Mouse (Mus musculus) granulocyte monocyte progenitor cell, adult 5-6 weeks (primary cell): Measurements from ENCODE around the gene Nhsl1. TPM values are rescaled to one million over a fixed set of nuclear protein-coding genes. Genes with fewer than 3 reads are reported as not detected.

Experiments used
- total RNA-seq, 2 experiments: library from RNA; stranded (forward) in 1 of 2; stranded (reverse) in 1 of 2; fragments of 200-712, 200-1000 nt in 1 of 2; fragments of >200 nt in 1 of 2; fragmentation: Nextera tagmentation in 1 of 2; gene quantifications; 2 replicates each; pipeline ENCODE4 v1.2.3; 2014 to 2017

Gene Nhsl1
- total RNA-seq, 2 experiments from 2014 or later, result 0.15 to 0.93 TPM

Other genes starting within 250 kb of the Nhsl1 start
- not detected in 2 replicates for gene Ect2l, start 108.1 kb upstream of the Nhsl1 start, total RNA-seq (2014; fragmentation: Nextera tagmentation)
- not detected in 2 replicates for gene Ect2l, start 108.1 kb upstream of the Nhsl1 start, total RNA-seq (2017)
- gene Ccdc28a, start 84.0 kb upstream of the Nhsl1 start, total RNA-seq (2014; fragmentation: Nextera tagmentation), result 9.1 and 22.1 TPM in 2 replicates
- 4.7 and 6.7 TPM in 2 replicates for gene Ccdc28a, start 84.0 kb upstream of the Nhsl1 start, total RNA-seq (2017)
- not detected in 2 replicates for gene Hebp2, start 227.1 kb downstream of the Nhsl1 start, total RNA-seq (2014; fragmentation: Nextera tagmentation)
- 1.2 and 2.3 TPM in 2 replicates for gene Hebp2, start 227.1 kb downstream of the Nhsl1 start, total RNA-seq (2017)